Mouse (Mus musculus) layer of hippocampus, adult 8-10 months (tissue): ENCODE results near the gene Anp32a. TPM values are rescaled to one million over a fixed set of nuclear protein-coding genes. Genes with fewer than 3 reads are reported as not detected.

ENCODE experiments used
- DNase-seq, 2 experiments: peaks; one replicate each; pipeline ENCODE4 v3.0.0; 2022; ENCODE audit warnings: low spot score in 2 of 2
- total RNA-seq, 4 experiments: library from RNA; stranded (reverse); gene quantifications; 2 replicates each; pipeline ENCODE4 v1.2.4; 2022

Gene Anp32a
- total RNA-seq, 4 experiments from 2014 or later = 303 to 406 (median 351) TPM

DNA sequence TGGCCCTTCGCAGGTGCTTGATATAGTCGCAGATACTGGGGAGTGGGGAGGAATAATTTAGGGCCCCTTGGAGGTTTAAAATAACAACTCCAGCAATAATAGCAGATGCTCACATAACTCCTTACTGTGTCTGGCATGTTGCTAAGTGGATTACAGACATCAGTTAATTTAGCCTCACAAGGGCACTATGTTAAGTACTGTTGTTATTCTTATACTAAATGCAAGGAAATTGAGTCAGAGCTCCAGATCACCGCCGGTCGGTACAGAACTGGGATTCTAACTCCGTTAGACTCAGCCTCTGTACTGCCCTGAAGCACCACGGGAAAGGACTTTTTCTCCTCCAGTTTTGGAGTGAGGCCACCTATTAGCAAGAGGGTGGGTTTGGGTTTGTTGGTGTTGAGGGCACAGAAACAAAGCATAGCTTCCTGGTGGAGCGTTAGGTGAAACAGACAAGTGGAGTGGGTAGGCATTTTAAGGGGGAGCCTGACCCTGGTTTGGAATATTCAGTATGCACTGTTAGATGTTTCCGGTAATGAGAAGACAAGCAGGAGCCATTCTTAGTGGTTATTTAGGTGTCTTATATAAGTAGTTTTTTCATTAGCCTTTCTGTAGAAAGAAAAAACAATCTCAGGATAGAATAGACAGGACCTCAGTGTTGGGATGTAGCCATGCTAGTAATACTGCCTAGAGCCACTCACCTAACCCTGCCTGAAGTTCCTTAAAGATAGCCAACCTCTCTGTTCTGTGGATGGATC, 4.7 kb downstream of the Anp32a start:
- DNase-seq = no peak

DNA sequence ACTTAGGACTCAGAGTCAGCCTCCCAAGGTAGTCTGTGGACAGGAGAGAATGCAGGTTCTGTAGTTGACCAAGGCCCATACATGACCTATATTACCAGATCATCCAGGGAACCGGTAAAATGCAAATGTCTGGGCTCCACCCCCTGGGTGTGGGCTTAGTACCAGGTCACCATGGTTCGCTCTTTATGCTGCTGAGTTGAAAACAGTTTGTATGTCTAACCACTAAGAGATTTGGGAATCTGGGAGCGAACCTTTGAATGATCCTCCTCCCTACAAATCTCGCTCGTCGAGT, 5.2 kb downstream of the Anp32a start:
- DNase-seq = no peak

DNA sequence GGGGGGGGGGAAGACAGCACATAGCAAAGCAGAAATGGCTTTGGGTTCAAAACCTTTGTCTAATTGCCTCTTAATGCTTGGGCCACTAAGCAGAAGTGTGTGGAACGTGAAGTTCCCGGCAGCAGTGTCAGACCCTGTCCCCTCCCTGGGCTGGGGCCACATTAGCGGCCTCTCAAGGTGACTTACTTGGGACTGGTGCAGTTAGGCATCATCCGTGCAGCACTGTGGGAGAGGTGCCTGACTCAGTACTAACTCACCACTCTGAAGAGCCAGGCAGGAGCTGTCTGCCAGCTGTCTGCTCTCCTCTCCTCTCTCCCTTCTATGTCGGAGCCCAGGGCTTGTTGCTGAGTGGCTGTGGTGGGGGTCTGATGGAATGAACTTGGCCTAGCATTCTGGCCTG, 6.1 kb downstream of the Anp32a start:
- DNase-seq = no peak

DNA sequence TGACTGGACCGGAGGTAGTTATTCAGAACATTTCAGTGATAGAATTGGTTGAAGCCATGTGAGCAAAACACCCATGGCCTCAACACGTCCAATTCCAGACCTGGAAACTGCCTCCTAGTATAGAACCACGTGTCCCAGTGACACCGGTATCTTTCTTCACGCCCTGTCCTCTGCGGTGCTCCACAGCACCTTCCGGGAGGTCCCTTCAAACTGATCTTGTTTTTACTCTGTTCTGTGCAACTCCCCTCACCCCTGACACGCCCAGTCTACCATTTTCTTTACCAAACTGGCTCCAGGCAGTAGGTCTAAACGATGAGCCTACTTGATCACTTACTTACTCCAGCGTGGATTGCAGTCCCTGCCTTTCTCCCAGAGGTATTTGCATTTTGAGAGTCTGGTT, 7.0 kb downstream of the Anp32a start:
- no peak for DNase-seq

DNA sequence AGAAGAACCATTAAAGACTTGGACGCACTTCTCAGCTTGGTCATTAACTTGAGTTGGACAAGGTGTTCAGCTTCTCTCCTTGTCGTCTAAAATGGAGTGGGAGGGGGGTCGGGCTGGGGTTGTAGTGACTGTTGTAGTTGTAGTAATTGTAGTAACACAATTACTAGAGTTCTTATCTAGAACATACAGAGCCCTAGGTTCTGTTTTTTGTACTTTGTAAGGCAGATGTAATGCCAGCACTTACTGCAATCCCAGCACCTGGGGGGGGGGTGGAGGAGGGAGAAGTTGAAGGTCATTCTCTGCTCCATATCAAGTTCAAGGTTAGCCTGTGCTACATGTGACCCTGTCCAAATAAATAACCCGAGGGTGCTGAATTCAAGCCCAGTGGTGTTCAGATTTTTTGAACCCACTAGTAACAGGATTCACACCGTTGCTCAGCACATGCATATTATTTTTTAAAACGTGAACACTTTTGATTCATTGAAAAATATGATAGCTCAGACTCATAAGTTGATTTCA, 7.4 kb downstream of the Anp32a start:
- DNase-seq = no peak

DNA sequence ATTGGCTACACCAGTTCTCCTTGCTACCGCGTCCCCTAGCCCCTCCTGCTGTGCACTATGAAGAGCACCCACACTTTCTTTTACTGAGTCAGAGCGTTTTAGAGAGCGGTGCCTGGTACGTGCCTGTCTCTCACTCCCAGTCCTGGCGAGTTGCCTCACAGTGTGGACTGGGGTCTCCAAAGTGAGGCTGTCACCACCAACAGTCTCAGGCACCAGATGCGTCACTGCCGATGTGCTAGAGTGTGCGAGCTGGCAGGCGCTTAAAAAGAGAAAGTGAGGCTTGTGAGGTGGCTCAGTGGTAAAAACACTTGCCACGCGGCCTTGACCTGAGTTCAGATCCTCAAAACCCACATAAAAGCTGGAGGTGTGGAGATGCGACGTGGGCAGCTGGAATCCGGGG, 8.2 kb downstream of the Anp32a start:
- DNase-seq = no peak

DNA sequence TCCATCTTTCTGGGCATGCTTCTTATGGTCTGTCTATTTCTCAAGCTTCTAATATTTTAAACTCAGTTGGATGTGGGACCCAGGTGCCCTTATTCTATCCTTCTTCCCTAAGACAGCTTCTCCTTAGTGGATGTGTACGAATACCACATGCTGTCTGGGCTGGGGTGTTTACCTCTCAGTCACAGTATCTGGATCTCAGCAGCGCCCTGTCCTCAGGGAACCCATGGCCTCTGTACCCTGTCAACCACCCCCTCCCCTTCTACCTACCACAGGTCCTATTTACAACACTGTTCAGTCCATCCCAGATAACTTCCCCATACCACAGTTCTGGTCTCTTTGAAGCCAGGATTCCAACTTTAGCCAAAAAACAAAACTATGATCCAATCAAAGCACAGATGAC, 9.6 kb downstream of the Anp32a start:
- no peak for DNase-seq

DNA sequence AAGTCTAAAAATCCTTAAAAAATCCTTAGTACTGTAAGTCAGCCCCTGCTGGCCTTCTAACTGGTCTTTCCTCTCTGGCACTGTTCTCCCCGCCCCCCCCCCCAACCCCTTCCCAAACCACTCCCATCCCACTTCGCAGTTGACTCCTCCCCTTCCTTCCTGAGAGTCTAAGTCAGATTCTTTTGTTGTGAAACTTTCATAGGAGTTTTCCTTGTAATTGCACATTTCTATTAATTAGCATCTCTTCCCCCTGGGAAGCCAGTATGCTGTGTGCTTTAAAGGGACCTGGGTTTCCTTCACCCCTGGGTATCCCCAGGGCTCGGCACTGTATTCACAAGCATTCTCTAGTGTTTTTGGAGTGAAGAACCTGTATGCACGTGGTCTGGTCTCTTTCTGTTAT, 10.1 kb downstream of the Anp32a start:
- DNase-seq = no peak

DNA sequence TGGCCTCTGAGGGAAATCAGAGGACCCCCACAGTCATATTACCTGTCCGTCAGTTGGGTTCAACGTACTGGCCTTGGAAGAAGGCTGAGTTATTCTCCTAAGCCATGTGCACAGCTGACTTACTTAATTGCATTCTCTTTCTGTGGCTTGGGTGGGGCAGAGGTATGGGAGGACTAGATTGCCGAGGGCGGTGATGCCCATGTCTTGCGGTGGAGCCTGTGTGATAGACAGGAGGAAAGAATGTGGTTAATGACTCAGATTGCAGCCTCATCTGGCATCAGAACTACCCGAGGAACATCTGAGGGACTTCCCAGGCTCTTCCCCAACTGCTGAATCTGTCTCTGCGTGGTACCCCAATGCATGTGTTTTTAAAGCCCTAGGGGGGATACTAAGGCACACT, 12.7 kb downstream of the Anp32a start:
- DNase-seq = no peak

DNA sequence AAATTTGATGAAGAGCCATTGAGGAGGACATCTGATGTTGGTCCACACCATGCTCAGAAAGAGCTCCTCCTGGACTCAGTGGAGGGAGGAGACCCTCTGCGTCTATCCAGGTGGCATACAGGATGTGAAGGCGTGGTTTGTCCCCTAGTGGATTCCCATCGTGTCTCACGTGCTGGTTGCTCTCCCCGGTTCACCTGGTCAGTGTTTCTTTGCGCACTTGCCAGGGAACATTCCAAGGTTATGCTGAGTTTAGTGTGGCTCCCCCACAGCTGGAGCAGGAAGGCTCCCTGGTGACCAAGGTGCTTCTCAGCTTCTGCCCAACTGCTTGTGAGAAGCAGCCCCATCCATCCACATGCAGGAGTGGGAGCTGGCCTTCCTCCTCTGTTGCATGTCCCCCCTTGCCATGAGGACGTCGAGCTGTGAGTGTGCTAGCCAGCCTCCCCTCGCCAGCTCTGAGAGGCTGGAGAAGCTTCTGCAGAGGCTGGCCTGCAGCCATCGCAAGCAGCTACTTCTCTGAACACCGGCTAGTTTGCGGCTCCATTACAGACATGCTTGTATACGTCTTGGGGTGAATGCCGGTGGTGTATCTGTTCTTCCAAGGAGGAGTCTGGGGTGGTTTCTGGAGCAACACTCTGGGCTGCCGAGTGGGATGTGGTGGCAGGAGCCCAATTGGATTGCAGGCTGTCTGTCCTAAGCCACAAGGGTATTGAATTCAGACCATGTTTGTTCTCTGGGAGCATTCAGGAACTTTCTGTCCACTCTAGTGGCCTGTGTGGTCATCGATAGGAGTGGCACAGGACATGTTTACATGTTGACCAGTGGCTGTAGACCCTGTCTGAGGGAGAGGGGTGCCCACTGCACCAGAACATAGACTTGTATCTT, 14.0 kb downstream of the Anp32a start:
- DNase-seq = no peak

DNA sequence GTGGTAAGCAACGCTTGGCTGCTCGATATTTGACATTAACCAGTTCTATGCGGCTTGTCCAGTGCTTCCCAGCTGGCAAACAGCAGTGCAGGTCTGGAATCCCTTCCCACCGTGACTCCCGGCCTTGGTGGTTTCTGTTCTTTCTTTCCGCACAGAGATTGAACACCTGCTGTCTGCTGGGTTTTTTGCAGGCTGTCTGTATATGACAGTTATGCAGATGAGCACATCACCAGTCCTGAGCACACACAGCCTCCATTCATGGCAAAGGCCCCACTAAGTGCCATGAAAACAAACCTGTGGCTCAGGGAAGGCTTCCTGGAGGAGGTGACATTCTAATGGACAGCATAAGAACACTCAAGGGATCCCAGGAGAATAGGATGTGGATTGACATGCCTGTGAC, 14.7 kb downstream of the Anp32a start:
- no peak for DNase-seq

DNA sequence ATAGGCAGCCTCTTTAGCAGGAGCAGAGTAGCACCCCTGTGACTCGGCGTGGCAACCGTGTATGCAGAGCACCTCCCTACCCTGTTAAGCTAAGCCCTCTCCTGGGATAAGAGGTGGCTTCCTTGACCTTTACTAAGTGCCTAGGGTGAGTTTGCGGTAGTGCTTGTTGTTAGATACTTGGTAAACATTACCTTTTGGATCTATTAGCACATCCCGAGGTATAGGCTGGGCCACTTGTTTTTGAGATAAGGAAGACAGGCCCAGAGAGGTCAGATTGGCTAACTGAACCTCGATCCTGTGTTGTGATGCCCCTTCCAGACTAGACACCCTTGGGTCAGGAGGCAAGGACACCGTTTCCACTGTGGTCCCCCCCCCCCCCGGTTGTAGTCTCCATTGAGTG, 16.5 kb downstream of the Anp32a start:
- DNase-seq = no peak

DNA sequence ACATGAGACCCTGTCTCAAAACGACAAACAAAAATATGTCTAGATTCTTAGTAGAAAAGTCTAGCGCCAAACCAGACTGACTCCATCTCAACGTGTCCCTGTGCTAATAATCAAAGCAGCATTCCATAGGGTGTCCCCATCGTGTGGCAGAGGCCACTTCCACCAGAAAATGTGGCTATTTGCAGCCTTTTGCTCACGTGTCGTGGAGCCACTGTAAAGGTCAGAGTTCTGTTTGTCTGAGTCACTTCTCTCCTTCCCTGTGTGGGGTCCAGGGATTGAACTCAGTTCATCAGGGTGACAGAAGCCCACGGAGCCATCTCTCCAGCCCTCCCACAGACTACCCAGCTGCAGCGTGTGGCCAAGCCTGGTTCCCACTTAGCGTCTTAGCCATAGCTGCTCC, 17.8 kb downstream of the Anp32a start:
- no peak for DNase-seq

DNA sequence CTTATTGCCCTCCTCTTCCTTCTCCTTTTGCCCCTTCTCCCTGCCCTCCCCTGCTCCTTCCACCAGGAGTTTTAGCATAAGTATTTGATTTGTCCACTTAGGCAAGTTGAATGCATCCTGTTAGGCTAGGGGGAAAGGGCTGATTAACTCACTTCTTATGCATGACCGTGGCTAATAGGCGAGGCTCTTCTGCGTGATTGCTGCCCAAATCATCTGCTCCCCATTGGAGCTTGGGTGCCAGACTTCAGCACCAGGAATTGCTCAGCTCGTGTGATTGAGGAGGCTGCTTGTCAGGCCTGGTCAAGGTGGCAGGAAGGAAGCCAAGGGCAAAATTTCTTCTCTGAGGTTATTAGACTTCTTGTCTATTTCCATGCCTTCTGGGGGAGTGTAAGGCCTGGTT, 19.8 kb downstream of the Anp32a start:
- no peak for DNase-seq

DNA sequence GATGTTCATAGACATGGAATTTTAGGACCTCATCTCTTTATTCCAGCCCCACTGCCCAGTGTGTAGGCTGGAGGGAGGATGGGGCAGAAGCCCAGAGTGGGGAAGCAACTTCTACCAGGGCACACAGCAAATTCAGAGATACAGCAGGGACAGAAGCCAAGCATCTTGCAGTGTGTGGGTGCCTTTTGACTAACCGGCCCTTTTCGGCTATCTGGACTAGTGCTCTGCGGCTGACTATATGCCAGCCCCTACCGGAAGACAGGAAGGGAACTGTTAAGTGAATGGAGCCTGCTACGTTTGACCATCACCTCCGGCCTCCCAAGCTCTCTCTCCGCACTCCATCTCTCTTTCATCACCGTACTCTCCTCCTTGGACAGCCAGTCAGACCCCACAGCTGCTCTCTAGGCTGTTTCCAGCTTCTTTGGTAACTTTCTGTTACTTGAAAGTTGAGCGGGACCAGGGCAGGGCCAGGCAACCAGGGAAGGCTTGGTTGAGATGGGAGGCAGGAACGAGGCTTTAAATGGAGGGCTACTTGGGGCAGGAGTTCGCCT, 21.8 kb downstream of the Anp32a start:
- DNase-seq = no peak

DNA sequence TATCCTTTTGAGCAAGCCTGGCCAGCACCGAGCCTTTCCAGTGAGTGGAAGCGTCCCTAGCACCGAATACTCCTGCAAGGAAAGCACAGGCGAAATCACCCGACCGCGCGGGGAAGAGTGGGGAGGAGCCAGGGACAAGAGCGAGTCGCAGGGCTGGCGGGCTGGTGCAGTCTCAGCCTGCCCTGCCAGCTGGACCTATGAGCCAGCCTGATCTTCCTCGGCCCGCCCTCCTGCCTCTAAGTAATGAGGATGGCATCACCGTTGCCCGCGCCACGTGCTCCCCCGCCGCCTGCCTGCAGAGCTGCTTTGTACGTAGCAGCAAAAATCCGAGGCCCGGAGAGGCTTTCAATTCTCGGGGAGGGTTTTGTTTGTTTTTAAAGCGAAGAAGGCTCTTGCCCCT, 22.5 kb downstream of the Anp32a start:
- peak; percentile 90 to 92 for DNase-seq

DNA sequence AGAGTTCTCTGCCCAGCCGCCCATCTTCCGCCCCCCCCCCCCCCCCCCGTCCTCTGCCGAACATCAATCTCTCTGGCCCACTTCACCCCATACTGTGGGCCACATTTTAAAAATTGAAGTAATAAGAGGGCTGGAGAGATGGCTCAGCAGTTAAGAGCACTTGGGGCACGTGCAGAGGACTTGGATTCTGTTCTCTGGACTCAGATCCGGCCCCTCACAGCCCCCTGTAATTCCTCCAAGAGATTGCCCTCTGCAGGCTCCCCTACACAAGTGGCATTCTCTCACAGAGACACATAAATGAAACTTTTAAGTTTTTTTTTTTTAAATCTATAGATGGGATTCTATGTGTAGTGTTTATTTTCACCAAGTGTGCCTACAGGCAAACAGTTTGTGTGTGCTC, 23.1 kb downstream of the Anp32a start:
- no peak for DNase-seq

DNA sequence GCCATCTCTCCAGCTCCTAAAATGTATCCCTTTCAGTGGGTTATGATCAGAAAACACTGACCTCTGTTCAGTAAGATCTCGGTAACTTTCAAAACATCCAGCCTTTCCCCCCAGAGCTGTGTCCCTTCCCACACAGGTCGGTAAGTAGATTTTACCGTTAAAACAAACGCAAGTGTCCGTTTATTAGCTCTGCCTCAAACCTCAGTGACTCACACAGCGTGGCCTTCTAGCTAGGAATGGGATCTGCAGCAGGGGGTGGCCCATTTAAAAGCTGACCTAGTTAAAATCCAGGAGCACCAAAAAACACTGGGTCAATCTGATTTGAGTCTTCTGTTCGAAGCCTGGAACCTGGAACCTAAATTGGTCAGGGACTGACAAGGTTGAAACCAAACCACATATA, 23.7 kb downstream of the Anp32a start:
- DNase-seq = no peak

DNA sequence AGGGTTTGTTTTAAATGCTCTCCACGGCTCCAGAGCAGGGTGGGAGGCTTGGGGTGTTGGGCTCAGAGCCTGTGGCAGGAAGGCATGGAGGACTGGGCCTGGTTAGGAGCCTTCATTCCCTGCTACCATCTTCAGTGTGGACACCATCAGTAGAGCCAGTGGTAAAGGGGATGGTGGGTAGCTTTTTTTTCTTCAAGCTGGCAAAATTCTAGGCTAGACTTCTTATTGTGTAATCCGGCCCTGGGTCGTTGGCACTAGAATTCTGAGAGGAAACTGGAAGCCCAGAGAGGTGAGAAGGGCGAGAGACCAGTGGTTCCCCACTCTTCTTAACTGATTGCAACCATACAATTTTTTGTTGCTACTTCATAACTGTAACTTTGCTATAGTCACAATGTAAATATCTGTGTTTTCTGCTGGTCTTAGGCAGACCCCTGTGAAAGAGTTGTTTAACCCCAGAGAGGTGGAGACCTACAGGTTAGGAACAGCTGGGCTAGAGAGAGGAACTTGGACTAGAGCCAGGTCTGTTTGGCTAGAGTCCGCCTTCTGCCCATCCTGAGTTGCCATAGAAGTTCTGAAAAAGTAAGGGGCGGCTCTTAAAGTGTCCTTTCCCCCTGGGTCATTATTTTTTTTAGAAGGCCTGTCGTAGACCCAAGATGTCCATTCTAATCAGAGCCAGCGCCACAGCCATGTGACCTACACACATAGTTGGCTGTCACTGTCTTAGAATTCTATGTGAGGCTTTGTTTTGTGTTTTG, 24.4 kb downstream of the Anp32a start:
- DNase-seq = no peak

DNA sequence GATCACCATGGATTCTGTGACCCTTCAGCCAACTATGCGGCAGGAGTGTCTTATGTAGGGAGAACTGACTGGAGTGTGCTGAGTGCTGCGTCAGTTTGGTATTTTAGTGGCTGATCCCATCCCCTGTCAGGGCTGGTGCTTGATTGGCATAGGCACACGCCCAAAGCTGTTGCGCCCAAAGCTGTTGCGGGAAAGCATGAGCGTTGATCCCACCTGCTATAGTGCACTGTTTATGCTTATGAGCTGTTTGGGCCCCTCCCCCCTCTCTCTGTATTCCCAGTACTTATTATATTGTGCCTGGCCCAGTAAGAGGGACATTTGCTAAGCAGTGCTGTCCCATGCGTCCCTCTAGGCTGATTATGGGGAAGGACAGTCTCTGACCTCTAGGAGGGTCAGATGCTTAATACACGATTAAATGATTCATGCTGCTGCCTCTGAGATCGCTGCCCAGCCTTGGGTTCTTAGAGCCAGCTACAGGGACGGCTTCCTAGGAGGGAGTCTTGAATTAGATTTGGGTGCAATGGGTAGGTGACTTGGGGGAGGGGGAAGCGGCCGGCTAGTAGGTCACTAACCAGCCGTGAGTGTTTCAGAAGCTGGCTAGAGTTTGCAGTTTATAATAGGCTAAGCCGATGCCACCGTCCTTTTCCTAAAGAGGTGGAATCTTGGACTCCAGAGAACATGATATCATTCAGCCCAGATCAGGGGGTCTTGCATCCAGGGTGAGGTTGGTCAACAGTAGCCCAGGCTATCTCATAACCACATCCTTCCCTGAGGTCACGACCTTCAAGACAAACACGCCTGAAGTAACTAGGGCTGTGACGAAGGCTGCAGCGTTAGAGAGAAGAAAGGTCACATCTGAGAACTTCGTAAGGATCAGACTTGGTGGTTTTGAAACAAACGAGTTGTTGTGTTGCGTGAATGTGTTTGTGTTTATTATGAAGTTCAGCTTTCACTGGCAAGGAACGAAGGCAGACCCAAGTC, 25.7 kb downstream of the Anp32a start:
- no peak for DNase-seq
